Mouse (Mus musculus) midbrain, postnatal 0 days (tissue): ENCODE measurements around the gene Ier5l. TPM values are rescaled to one million over a fixed set of nuclear protein-coding genes. Genes with fewer than 3 reads are reported as not detected.

Source experiments
- ATAC-seq: fragments of 200-750 bp; cut with Nextera tagmentation; 2 replicates; pipeline ENCODE4 v1.8.0; 2017; ENCODE audit warnings: moderate number of reproducible peaks, mild to moderate bottlenecking, moderate TSS enrichment, moderate library complexity; ENCODE audit not compliant: low FRiP score
- DNase-seq: peaks from one replicate; pipeline ENCODE4 v3.0.0-alpha.2; 2015; ENCODE audit warnings: low spot score
- H3K27ac ChIP-seq: fragments of 300-500 bp; sonication (generic); 2 replicates; pipeline ENCODE4 v1.5.1; 2014; ENCODE audit warnings: low read depth, mild to moderate bottlenecking, low read length, mixed read lengths
- H3K27me3 ChIP-seq: fragments of 300-500 bp; sonication (generic); 2 replicates; pipeline ENCODE4 v1.6.1; 2014; ENCODE audit warnings: low read length, control low read depth, mixed read lengths; ENCODE audit not compliant: insufficient read depth
- H3K36me3 ChIP-seq: fragments of 300-500 bp; sonication (generic); 2 replicates; pipeline ENCODE4 v1.6.1; 2014; ENCODE audit warnings: low read length, control low read depth, mixed read lengths; ENCODE audit not compliant: insufficient read depth
- H3K4me1 ChIP-seq: fragments of 300-500 bp; sonication (generic); 2 replicates; pipeline ENCODE4 v1.6.1; 2014; ENCODE audit warnings: mild to moderate bottlenecking, control low read depth, antibody characterized with exemption, low read length, mixed read lengths; ENCODE audit not compliant: insufficient read depth
- H3K4me2 ChIP-seq: fragments of 300-500 bp; sonication (generic); 2 replicates; pipeline ENCODE4 v1.6.1; 2014; ENCODE audit warnings: low read depth, mild to moderate bottlenecking, low read length, mixed read lengths; ENCODE audit not compliant: poor library complexity, severe bottlenecking
- H3K4me3 ChIP-seq: fragments of 300-500 bp; sonication (generic); 2 replicates; pipeline ENCODE4 v1.5.1; 2014; ENCODE audit warnings: low read depth, mild to moderate bottlenecking, low read length, moderate library complexity
- H3K9ac ChIP-seq: fragments of 300-500 bp; sonication (generic); replicated peaks from 2 replicates; pipeline ENCODE4 v1.6.1; 2014; ENCODE audit warnings: mild to moderate bottlenecking, low read length, moderate library complexity, mixed read lengths; ENCODE audit not compliant: poor library complexity, severe bottlenecking
- H3K9me3 ChIP-seq: fragments of 300-500 bp; sonication (generic); 2 replicates; pipeline ENCODE4 v1.6.1; 2016; ENCODE audit warnings: low read length, control low read depth
- CTCF ChIP-seq: IDR thresholded peaks from 2 replicates; pipeline ENCODE4 v1.5.1; 2016; ENCODE audit warnings: antibody characterized with exemption, mild to moderate bottlenecking
- WGBS: fragments of 180-500 bp; shearing (Covaris S2); extraction: QIAGEN DNeasy Blood & Tissue Kit; methylation state at CpG from one replicate; pipeline ENCODE4 v1.1.7; 2014; 5-methylcytosine and 5-hydroxymethylcytosine counted together
- polyA plus RNA-seq: library from polyadenylated mRNA; unstranded; fragments of >200 nt; fragmentation: Nextera tagmentation; extraction: Ambion mirVana; gene quantifications from 2 replicates; pipeline ENCODE4 v1.2.1, GENCODE M21; 2015
- total RNA-seq: library from RNA; depleted of rRNA; stranded (reverse); fragments of >200 nt; gene quantifications from 2 replicates; pipeline ENCODE4 v1.2.3, GENCODE M21; 2014

Gene Ier5l
- total and polyA plus RNA-seq, 2 experiments from 2014 or later = 2.6 to 28.2 TPM

DNA sequence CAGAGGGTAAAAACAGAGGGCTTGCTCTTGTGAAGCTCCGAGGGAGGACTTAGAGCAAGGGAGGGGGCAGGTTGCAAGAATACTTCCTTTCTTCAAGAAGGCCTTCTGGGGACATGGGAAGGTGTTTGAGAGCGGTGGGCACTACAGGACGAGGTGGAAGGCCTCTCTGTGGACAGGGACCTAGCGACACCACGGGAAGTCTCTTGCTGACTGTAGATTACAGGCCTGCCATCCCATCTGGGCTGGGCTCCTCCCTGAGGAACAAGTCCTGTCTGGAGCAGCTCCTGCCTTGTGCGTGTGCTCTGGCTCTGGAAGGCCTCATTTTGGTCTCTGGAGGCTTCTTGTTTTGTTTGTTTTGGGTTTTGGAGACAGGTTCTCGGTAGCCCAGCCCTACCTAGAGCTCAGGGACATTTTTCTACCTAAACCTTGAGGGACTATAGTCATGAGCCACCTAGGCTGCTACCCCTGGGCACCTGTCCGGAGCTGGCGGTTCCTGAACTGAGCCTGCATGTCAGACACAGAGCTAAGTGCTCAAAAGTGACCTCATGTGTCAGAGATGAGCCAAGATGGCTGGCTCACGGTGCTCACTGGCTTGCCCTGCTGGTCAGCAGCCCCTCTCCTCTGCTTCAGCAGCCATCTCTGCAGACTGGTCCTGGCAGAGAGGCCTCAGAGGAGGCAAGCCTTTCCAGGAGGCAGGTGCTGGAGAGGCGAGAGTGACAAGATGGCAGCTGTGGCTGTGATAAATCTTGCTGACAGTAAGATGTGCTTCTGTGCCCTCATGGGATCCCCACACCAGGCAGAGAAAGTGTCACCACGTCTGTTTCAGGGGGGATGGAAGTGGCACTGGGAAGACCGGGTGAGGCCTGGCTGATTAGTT lies 17.7 kb downstream of the Ier5l start:
- no peak overlapping the region for H3K4me3 ChIP-seq
- H3K36me3 ChIP-seq = no peaks in the 10 kb centered on the region
- no peaks in the 10 kb centered on the region for H3K27me3 ChIP-seq
- WGBS = 77% methylated on average over 13 of the region's 13 CpGs
- no peaks in the 10 kb centered on the region for H3K9me3 ChIP-seq
- TF ChIP-seq CTCF = no peak
- no peak overlapping the region for H3K4me2 ChIP-seq
- 0 out of 2 replicates have a peak, but pooled peaks cover 2% of the 10 kb centered on the region for H3K4me1 ChIP-seq
- no peak overlapping the region for H3K9ac ChIP-seq
- H3K27ac ChIP-seq = peak overlapping the region; percentile 26; the same call in 1 of the 2 replicates
- ATAC-seq (no peak), DNase-seq (no peak)

DNA sequence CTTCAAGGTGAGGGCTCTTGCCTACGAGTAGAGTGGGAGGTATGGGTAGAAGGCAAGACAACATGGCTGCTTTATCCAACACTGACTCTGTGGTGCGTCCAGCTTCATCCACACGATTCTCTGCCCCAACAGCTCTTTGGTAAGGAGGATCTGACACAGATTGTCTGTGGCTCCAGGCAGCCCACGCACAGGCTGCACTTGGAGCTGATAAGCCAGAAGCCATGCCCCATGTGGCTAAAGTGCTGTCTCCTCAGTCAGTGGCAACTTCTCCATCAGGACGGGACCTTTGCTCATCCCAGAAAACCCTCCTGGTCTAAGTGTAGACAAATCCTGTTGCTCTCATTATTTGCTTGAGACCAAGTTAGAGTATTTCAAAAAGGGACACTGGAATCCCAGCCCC lies 19.4 kb downstream of the Ier5l start:
- no peak for ATAC-seq
- Histone ChIP-seq H3K9ac (no peak overlapping the region), H3K36me3 (no peaks in the 10 kb centered on the region), H3K4me1 (0 out of 2 replicates have a peak, but pooled peaks cover 2% of the 10 kb centered on the region), H3K27ac (no peak overlapping the region), H3K27me3 (no peaks in the 10 kb centered on the region), H3K4me3 (no peak overlapping the region), H3K9me3 (no peaks in the 10 kb centered on the region), H3K4me2 (no peak overlapping the region)
- no peak for TF ChIP-seq CTCF
- WGBS = 83% methylated on average over 5 of the region's 5 CpGs
- no peak for DNase-seq

GRCm38 (mm10) chr2:30453570-30453969 lies 20.4 kb downstream of the Ier5l start:
- TF ChIP-seq CTCF = no peak
- Histone ChIP-seq H3K9ac (no peak overlapping the region), H3K27ac (no peak overlapping the region), H3K27me3 (no peaks in the 10 kb centered on the region), H3K36me3 (no peaks in the 10 kb centered on the region), H3K4me1 (0 out of 2 replicates have a peak, but pooled peaks cover 2% of the 10 kb centered on the region), H3K4me2 (no peak overlapping the region), H3K9me3 (no peaks in the 10 kb centered on the region), H3K4me3 (no peak overlapping the region)
- 73% methylated on average over 3 of the region's 3 CpGs for WGBS
- DNase-seq = no peak
- no peak for ATAC-seq

- WGBS = 94% methylated on average over 3 of the region's 3 CpGs
- Histone ChIP-seq H3K9me3 (no peaks in the 10 kb centered on the region), H3K27ac (no peak overlapping the region; the same call in 1 of the 2 replicates), H3K27me3 (no peaks in the 10 kb centered on the region), H3K9ac (no peak overlapping the region), H3K4me2 (no peak overlapping the region), H3K36me3 (0 out of 2 replicates have a peak, but pooled peaks cover 2% of the 10 kb centered on the region), H3K4me3 (no peak overlapping the region), H3K4me1 (0 out of 2 replicates have a peak, but pooled peaks cover under 1% of the 10 kb centered on the region)
- no peak for TF ChIP-seq CTCF
- ATAC-seq = no peak
- no peak for DNase-seq
Measured at GRCm38 (mm10) chr2:30451525-30451924, 22.5 kb downstream of the Ier5l start.

DNA sequence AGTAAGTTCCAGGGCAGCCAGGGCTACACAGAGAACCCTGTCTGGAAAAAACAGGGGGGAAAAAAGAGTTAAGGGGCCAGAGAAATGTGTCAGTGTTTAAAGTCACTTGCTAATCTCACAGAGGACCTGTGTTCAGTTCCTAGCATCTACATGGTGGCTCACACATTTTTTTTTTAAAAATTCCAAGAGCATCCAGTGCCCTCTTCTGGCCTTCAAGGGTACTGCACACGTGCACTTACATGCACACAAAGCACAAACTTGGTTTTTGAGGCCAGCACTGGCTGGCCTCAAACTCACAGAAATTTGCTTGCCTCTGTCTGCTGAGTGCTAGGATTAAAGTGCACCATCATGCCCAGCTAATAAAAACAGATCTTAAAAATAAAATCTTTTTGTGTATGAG lies 23.5 kb downstream of the Ier5l start:
- peak; percentile 62 for TF ChIP-seq CTCF

GRCm38 (mm10) chr2:30448371-30448770 lies 25.6 kb downstream of the Ier5l start:
- no peak for TF ChIP-seq CTCF
- H3K9me3 ChIP-seq = no peaks in the 10 kb centered on the region
- no peak overlapping the region for H3K9ac ChIP-seq
- H3K36me3 ChIP-seq = peaks cover 17% of the 10 kb centered on the region; the same call in 1 of the 2 replicates
- H3K27ac ChIP-seq = no peak overlapping the region
- no peak overlapping the region for H3K4me2 ChIP-seq
- no peaks in the 10 kb centered on the region for H3K27me3 ChIP-seq
- DNase-seq (no peak), ATAC-seq (no peak)
- no peak overlapping the region for H3K4me3 ChIP-seq
- H3K4me1 ChIP-seq = no peaks in the 10 kb centered on the region
- WGBS = 86% methylated on average over 7 of the region's 7 CpGs

More for the DNA sequence above, 23.5 kb downstream of the Ier5l start:
- Histone ChIP-seq H3K9me3 (no peaks in the 10 kb centered on the region), H3K36me3 (peaks cover 10% of the 10 kb centered on the region; the same call in 1 of the 2 replicates), H3K4me3 (no peak overlapping the region), H3K27ac (no peak overlapping the region), H3K4me1 (no peaks in the 10 kb centered on the region), H3K9ac (no peak overlapping the region), H3K27me3 (no peaks in the 10 kb centered on the region), H3K4me2 (no peak overlapping the region)
- 61% methylated on average over 1 of the region's 1 CpGs for WGBS
- ATAC-seq = no peak
- no peak for DNase-seq
